Mouse (Mus musculus) spleen, embryonic (tissue): ENCODE measurements around the gene Muc13.

Source experiments
- CTCF ChIA-PET: fragments of 350-600 bp; sonication (Branson Sonifier 250); formaldehyde crosslinking; loops from one replicate; lab custom pipeline; 2022; lab: Charles Lee

Muc13 gene

GRCm38 (mm10) chr16:33818413-33819165 lies 24.8 kb downstream of the Muc13 start:
- CTCF ChIA-PET, result interaction anchor here (0.6 kb wide), 1 partner anchor 134 kb away, joined by 3 read pairs; no protein-coding TSS in a partner anchor

- CTCF ChIA-PET, result interaction anchor here (0.7 to 1.0 kb wide), 4 partner anchors 11 to 483 kb away, joined by 3 to 14 read pairs (median 10); no protein-coding TSS in a partner anchor
Observed at GRCm38 (mm10) chr16:33820269-33821178, 26.7 kb downstream of the Muc13 start.

- CTCF ChIA-PET, result no interaction called here
Observed at GRCm38 (mm10) chr16:33824603-33825002, 30.8 kb downstream of the Muc13 start.

- CTCF ChIA-PET, result no interaction called here
Observed at GRCm38 (mm10) chr16:33828496-33828895, 34.7 kb downstream of the Muc13 start.

- CTCF ChIA-PET, result no interaction called here
Observed at GRCm38 (mm10) chr16:33829301-33829831, 35.5 kb downstream of the Muc13 start, which contains the start of gene Itgb5. Gene Itgb5, plus strand, starts transcription at chr16:33829665.

GRCm38 (mm10) chr16:33829842-33830511 lies 36.1 kb downstream of the Muc13 start:
- CTCF ChIA-PET, result interaction anchor here (0.7 kb wide), 2 partner anchors 19 to 158 kb away, joined by 4 to 5 read pairs; no protein-coding TSS in a partner anchor

- CTCF ChIA-PET, result interaction anchor here (0.5 to 0.7 kb wide), 3 partner anchors 20 to 493 kb away, joined by 4 to 5 read pairs (median 5); no protein-coding TSS in a partner anchor
Observed at GRCm38 (mm10) chr16:33830512-33831105, 36.8 kb downstream of the Muc13 start.

GRCm38 (mm10) chr16:33832057-33832456 lies 38.2 kb downstream of the Muc13 start:
- CTCF ChIA-PET, result interaction anchor here (1.3 kb wide), 1 partner anchor 11 kb away, joined by 3 read pairs; no protein-coding TSS in a partner anchor

GRCm38 (mm10) chr16:33832728-33833428 lies 39.0 kb downstream of the Muc13 start:
- CTCF ChIA-PET, result interaction anchor here (1.3 kb wide), 1 partner anchor 12 kb away, joined by 3 read pairs; no protein-coding TSS in a partner anchor

- CTCF ChIA-PET, result no interaction called here
Observed at GRCm38 (mm10) chr16:33833429-33833753, 39.6 kb downstream of the Muc13 start.

- CTCF ChIA-PET, result no interaction called here
Observed at GRCm38 (mm10) chr16:33833781-33834482, 40.1 kb downstream of the Muc13 start.

- CTCF ChIA-PET, result no interaction called here
Observed at GRCm38 (mm10) chr16:33836676-33837075, 42.8 kb downstream of the Muc13 start.

- CTCF ChIA-PET, result interaction anchor here (0.7 kb wide), 1 partner anchor 598 kb away, joined by 3 read pairs; no protein-coding TSS in a partner anchor
Observed at GRCm38 (mm10) chr16:33837191-33837590, 43.4 kb downstream of the Muc13 start.

- CTCF ChIA-PET, result interaction anchor here (0.7 kb wide), 1 partner anchor 131 kb away, joined by 12 read pairs; no protein-coding TSS in a partner anchor
Observed at GRCm38 (mm10) chr16:33840616-33841015, 46.8 kb downstream of the Muc13 start.

GRCm38 (mm10) chr16:33842081-33842880 lies 48.4 kb downstream of the Muc13 start:
- CTCF ChIA-PET, result no interaction called here

GRCm38 (mm10) chr16:33844150-33844611 lies 50.3 kb downstream of the Muc13 start:
- CTCF ChIA-PET, result no interaction called here

GRCm38 (mm10) chr16:33844866-33845265 lies 51.0 kb downstream of the Muc13 start:
- CTCF ChIA-PET, result no interaction called here

GRCm38 (mm10) chr16:33853271-33853670 lies 59.4 kb downstream of the Muc13 start:
- CTCF ChIA-PET, result no interaction called here
